Mouse (Mus musculus): ENCODE data around the gene Fam160b1.

The Fam160b1 gene

GRCm38 (mm10) chr19:57343860-57344259 lies 16.6 kb upstream of the Fam160b1 start:
- in situ Hi-C loops (cut with MboI): no loop called here

GRCm38 (mm10) chr19:57344678-57345077 lies 15.8 kb upstream of the Fam160b1 start:
- in situ Hi-C loops (cut with MboI): no loop called here

- in situ Hi-C loops (cut with MboI): no loop called here
These were observed 11.4 kb upstream of the Fam160b1 start for GRCm38 (mm10) chr19:57349096-57349495.

- in situ Hi-C loops (cut with MboI): loop anchor here (10.0 kb wide), 1 partner anchor 198 kb away; no protein-coding TSS in a partner anchor
These were observed 8.0 kb upstream of the Fam160b1 start for GRCm38 (mm10) chr19:57352337-57352935.

GRCm38 (mm10) chr19:57353228-57353627 lies 7.3 kb upstream of the Fam160b1 start:
- in situ Hi-C loops (cut with MboI): loop anchor here (10.0 kb wide), 1 partner anchor 198 kb away; no protein-coding TSS in a partner anchor

- in situ Hi-C loops (cut with MboI): loop anchor here (10.0 kb wide), 1 partner anchor 199 kb away; no protein-coding TSS in a partner anchor
These were observed 6.4 kb upstream of the Fam160b1 start for GRCm38 (mm10) chr19:57354050-57354449.

- in situ Hi-C loops (cut with MboI): loop anchor here (10.0 kb wide), 1 partner anchor 200 kb away; no protein-coding TSS in a partner anchor
These were observed 5.8 kb upstream of the Fam160b1 start for GRCm38 (mm10) chr19:57354715-57355114.

GRCm38 (mm10) chr19:57355451-57356251 lies 4.8 kb upstream of the Fam160b1 start:
- in situ Hi-C loops (cut with MboI): loop anchor here (10.0 kb wide), 1 partner anchor 201 kb away; no protein-coding TSS in a partner anchor

- in situ Hi-C loops (cut with MboI): loop anchor here (10.0 kb wide), 1 partner anchor 201 kb away; no protein-coding TSS in a partner anchor
These were observed 4.2 kb upstream of the Fam160b1 start for GRCm38 (mm10) chr19:57356273-57356672.

- in situ Hi-C loops (cut with MboI): loop anchor here (10.0 kb wide), 1 partner anchor 202 kb away; no protein-coding TSS in a partner anchor
These were observed 3.2 kb upstream of the Fam160b1 start for GRCm38 (mm10) chr19:57357244-57357643.

GRCm38 (mm10) chr19:57357811-57358210 lies 2.7 kb upstream of the Fam160b1 start:
- in situ Hi-C loops (cut with MboI): loop anchor here (10.0 kb wide), 1 partner anchor 203 kb away; no protein-coding TSS in a partner anchor

- in situ Hi-C loops (cut with MboI): loop anchor here (10.0 kb wide), 1 partner anchor 204 kb away; no protein-coding TSS in a partner anchor
These were observed 2.2 kb upstream of the Fam160b1 start for GRCm38 (mm10) chr19:57358322-57358721.

GRCm38 (mm10) chr19:57358836-57359598 lies 1.5 kb upstream of the Fam160b1 start:
- in situ Hi-C loops (cut with MboI): loop anchor here (10.0 kb wide), 1 partner anchor 204 kb away; no protein-coding TSS in a partner anchor

- in situ Hi-C loops (cut with MboI): loop anchor here (10.0 kb wide), 1 partner anchor 205 kb away; no protein-coding TSS in a partner anchor
These were observed 666 bp upstream of the Fam160b1 start for GRCm38 (mm10) chr19:57359701-57360326.

GRCm38 (mm10) chr19:57361131-57361938 lies 855 bp downstream of the Fam160b1 start:
- in situ Hi-C loops (cut with MboI): no loop called here

GRCm38 (mm10) chr19:57361939-57362307 lies 1.4 kb downstream of the Fam160b1 start:
- in situ Hi-C loops (cut with MboI): no loop called here

- in situ Hi-C loops (cut with MboI): no loop called here
These were observed 2.1 kb downstream of the Fam160b1 start for GRCm38 (mm10) chr19:57362586-57362985.

GRCm38 (mm10) chr19:57363076-57363475 lies 2.6 kb downstream of the Fam160b1 start:
- in situ Hi-C loops (cut with MboI): no loop called here

GRCm38 (mm10) chr19:57363538-57363937 lies 3.1 kb downstream of the Fam160b1 start:
- in situ Hi-C loops (cut with MboI): no loop called here

- in situ Hi-C loops (cut with MboI): no loop called here
These were observed 4.6 kb downstream of the Fam160b1 start for GRCm38 (mm10) chr19:57364942-57365673.
